Mouse (Mus musculus) lung, postnatal 4 days (tissue): ENCODE measurements at regions not wholly inside any gene's neighbourhood (a gene's known extent, or its start where the extent isn't known, plus 50 kb on each side); places are given as distances from the start of the nearest gene placed in this dataset.
"Not testable (repeated sequence)": the region's sequence is repeated elsewhere in the genome, so short reads cannot be mapped to it uniquely, and the experiment has no call there.

Experiments used
- DNase-seq, 2 experiments: peaks; one replicate each; pipeline ENCODE4 v3.0.0; 2021

- no peak for DNase-seq
Observed at GRCm38 (mm10) chr10:8136662-8137061, 180.6 kb upstream of the Tab2 start.

- DNase-seq = peak; percentile 73 to 83
Observed at GRCm38 (mm10) chr10:8135272-8135671, 179.2 kb upstream of the Tab2 start.

GRCm38 (mm10) chr10:8134398-8134797 is 178.4 kb upstream of the Tab2 start:
- DNase-seq = no peak

GRCm38 (mm10) chr10:8133451-8133952 is 177.5 kb upstream of the Tab2 start:
- peak; percentile 12 to 35 for DNase-seq

- no peak for DNase-seq
Observed at GRCm38 (mm10) chr10:8132795-8133194, 176.8 kb upstream of the Tab2 start.

GRCm38 (mm10) chr10:8130472-8131241 is 174.6 kb upstream of the Tab2 start:
- no peak for DNase-seq

- no peak for DNase-seq
Observed at GRCm38 (mm10) chr10:8130057-8130456, 174.0 kb upstream of the Tab2 start.

GRCm38 (mm10) chr10:8124124-8124523 is 168.1 kb upstream of the Tab2 start:
- DNase-seq = no peak

- no peak for DNase-seq
Observed at GRCm38 (mm10) chr10:8121895-8122294, 165.9 kb upstream of the Tab2 start.

- DNase-seq = no peak
Observed at GRCm38 (mm10) chr10:8116821-8117220, 160.8 kb upstream of the Tab2 start.

- not testable (repeated sequence) for DNase-seq
Observed at GRCm38 (mm10) chr10:8114932-8115331, 158.9 kb upstream of the Tab2 start.

- no peak for DNase-seq
Observed at GRCm38 (mm10) chr10:8114530-8114929, 158.5 kb upstream of the Tab2 start.

- no peak for DNase-seq
Observed at GRCm38 (mm10) chr10:8100489-8100888, 144.5 kb upstream of the Tab2 start.

- DNase-seq = no peak
Observed at GRCm38 (mm10) chr10:8095924-8096323, 139.9 kb upstream of the Tab2 start.

GRCm38 (mm10) chr10:8095206-8095605 is 139.2 kb upstream of the Tab2 start:
- DNase-seq = no peak

GRCm38 (mm10) chr10:8091871-8092552 is 136.0 kb upstream of the Tab2 start:
- DNase-seq = no peak

GRCm38 (mm10) chr10:8089296-8089695 is 133.3 kb upstream of the Tab2 start:
- DNase-seq = no peak

GRCm38 (mm10) chr10:8088737-8089136 is 132.7 kb upstream of the Tab2 start:
- DNase-seq = no peak

GRCm38 (mm10) chr10:8088321-8088720 is 132.3 kb upstream of the Tab2 start:
- DNase-seq = no peak

GRCm38 (mm10) chr10:8087106-8087505 is 131.1 kb upstream of the Tab2 start:
- DNase-seq = no peak

GRCm38 (mm10) chr10:8086442-8086841 is 130.4 kb upstream of the Tab2 start:
- no peak for DNase-seq

GRCm38 (mm10) chr10:8077904-8078811 is 122.1 kb upstream of the Tab2 start:
- DNase-seq = no peak

- DNase-seq = no peak
Observed at GRCm38 (mm10) chr10:8072463-8072862, 116.4 kb upstream of the Tab2 start.
